Mouse (Mus musculus): ENCODE measurements around the gene Efs. TPM values are rescaled to one million over a fixed set of nuclear protein-coding genes. Genes with fewer than 3 reads are reported as not detected.
A peak's percentile ranks its signal among the peaks of the same experiment; 100 is the strongest.

Efs gene
- polyA plus RNA-seq, 1 experiment from 2014 or later, result 11.7 TPM

GRCm38 (mm10) chr14:54935904-54936830, 10.2 kb upstream of the Efs start, which contains the start of gene Cmtm5:
TSS of gene Cmtm5 (plus strand) at chr14:54936261.
- H3K4me3 ChIP-seq (ENCODE audit: low read depth, low read length), result no peak within 1 kb of the TSS
- peak within 1 kb of the TSS; percentile 53 for H3K27ac ChIP-seq (ENCODE audit: low read length)
- no peaks in the 10 kb centered on the region for H3K36me3 ChIP-seq (ENCODE audit: control insufficient read depth, insufficient read depth, low read length)
- ATAC-seq, result peak; percentile 66
- peak within 1 kb of the TSS; percentile 15; the same call in 1 of the 2 replicates for H3K4me2 ChIP-seq (ENCODE audit: low read length)
- no peaks in the 10 kb centered on the region for H3K4me1 ChIP-seq (ENCODE audit: control insufficient read depth, insufficient read depth, low read length)
- H3K27me3 ChIP-seq (ENCODE audit: control insufficient read depth, insufficient read depth, low read depth, low read length), result no peaks in the 10 kb centered on the region
- no peaks in the 10 kb centered on the region for H3K9me3 ChIP-seq (replicated peaks; ENCODE audit: control insufficient read depth, low read length, poor library complexity, severe bottlenecking)
- peak within 1 kb of the TSS; percentile 2; the same call in 1 of the 2 replicates for H3K9ac ChIP-seq (ENCODE audit: low read depth, low read length)
- WGBS, result 28% methylated on average over 8 of the region's 8 CpGs

- H3K9ac ChIP-seq (ENCODE audit: low read depth, low read length), result no peak within 1 kb of the TSS
- H3K27ac ChIP-seq (ENCODE audit: low read length), result no peak within 1 kb of the TSS
- H3K27me3 ChIP-seq (ENCODE audit: control insufficient read depth, insufficient read depth, low read depth, low read length), result no peaks in the 10 kb centered on the region
- peaks cover 6% of the 10 kb centered on the region; the same call in 1 of the 2 replicates for H3K4me1 ChIP-seq (ENCODE audit: control insufficient read depth, insufficient read depth, low read length)
- no peaks in the 10 kb centered on the region for H3K9me3 ChIP-seq (replicated peaks; ENCODE audit: control insufficient read depth, low read length, poor library complexity, severe bottlenecking)
- no peak within 1 kb of the TSS for H3K4me3 ChIP-seq (ENCODE audit: low read depth, low read length)
- ATAC-seq, result no peak
- no peaks in the 10 kb centered on the region for H3K36me3 ChIP-seq (ENCODE audit: control insufficient read depth, insufficient read depth, low read length)
- WGBS, result 37% methylated on average over 6 of the region's 6 CpGs
- H3K4me2 ChIP-seq (ENCODE audit: low read length), result no peak within 1 kb of the TSS
Measured at GRCm38 (mm10) chr14:54932645-54933150, 6.8 kb upstream of the Efs start, which contains the start of gene Il25. TSS of gene Il25 (plus strand) at chr14:54932695.

GRCm38 (mm10) chr14:54930431-54930830, 4.5 kb upstream of the Efs start:
- ATAC-seq, result no peak
- H3K36me3 ChIP-seq (ENCODE audit: control insufficient read depth, insufficient read depth, low read length), result no peaks in the 10 kb centered on the region
- H3K27me3 ChIP-seq (ENCODE audit: control insufficient read depth, insufficient read depth, low read depth, low read length), result no peaks in the 10 kb centered on the region
- H3K9me3 ChIP-seq (replicated peaks; ENCODE audit: control insufficient read depth, low read length, poor library complexity, severe bottlenecking), result no peaks in the 10 kb centered on the region
- no peak overlapping the region for H3K27ac ChIP-seq (ENCODE audit: low read length)
- H3K4me1 ChIP-seq (ENCODE audit: control insufficient read depth, insufficient read depth, low read length), result peaks cover 21% of the 10 kb centered on the region
- H3K4me2 ChIP-seq (ENCODE audit: low read length), result no peak overlapping the region
- H3K4me3 ChIP-seq (ENCODE audit: low read depth, low read length), result no peak overlapping the region
- H3K9ac ChIP-seq (ENCODE audit: low read depth, low read length), result no peak overlapping the region
- 22% methylated on average over 2 of the region's 2 CpGs for WGBS

- H3K4me3 ChIP-seq (ENCODE audit: low read depth, low read length), result no peak overlapping the region
- H3K4me1 ChIP-seq (ENCODE audit: control insufficient read depth, insufficient read depth, low read length), result peaks cover 25% of the 10 kb centered on the region
- 87% methylated on average over 5 of the region's 5 CpGs for WGBS
- H3K27me3 ChIP-seq (ENCODE audit: control insufficient read depth, insufficient read depth, low read depth, low read length), result no peaks in the 10 kb centered on the region
- H3K27ac ChIP-seq (ENCODE audit: low read length), result no peak overlapping the region
- H3K9ac ChIP-seq (ENCODE audit: low read depth, low read length), result no peak overlapping the region
- no peak for ATAC-seq
- H3K36me3 ChIP-seq (ENCODE audit: control insufficient read depth, insufficient read depth, low read length), result no peaks in the 10 kb centered on the region
- no peaks in the 10 kb centered on the region for H3K9me3 ChIP-seq (replicated peaks; ENCODE audit: control insufficient read depth, low read length, poor library complexity, severe bottlenecking)
- H3K4me2 ChIP-seq (ENCODE audit: low read length), result no peak overlapping the region
Measured at GRCm38 (mm10) chr14:54929801-54930200, 3.9 kb upstream of the Efs start.

GRCm38 (mm10) chr14:54927296-54927695, 1.4 kb upstream of the Efs start:
- Histone ChIP-seq H3K4me3 (ENCODE audit: low read depth, low read length) (no peak overlapping the region; the same call in 1 of the 2 replicates), H3K9me3 (replicated peaks; ENCODE audit: control insufficient read depth, low read length, poor library complexity, severe bottlenecking) (no peaks in the 10 kb centered on the region), H3K4me1 (ENCODE audit: control insufficient read depth, insufficient read depth, low read length) (peaks cover 26% of the 10 kb centered on the region), H3K27me3 (ENCODE audit: control insufficient read depth, insufficient read depth, low read depth, low read length) (no peaks in the 10 kb centered on the region), H3K4me2 (ENCODE audit: low read length) (peak overlapping the region; percentile 95), H3K27ac (ENCODE audit: low read length) (peak overlapping the region; percentile 87), H3K9ac (ENCODE audit: low read depth, low read length) (peak overlapping the region; percentile 79), H3K36me3 (ENCODE audit: control insufficient read depth, insufficient read depth, low read length) (no peaks in the 10 kb centered on the region)
- 17% methylated on average over 7 of the region's 7 CpGs for WGBS
- ATAC-seq, result no peak

DNA sequence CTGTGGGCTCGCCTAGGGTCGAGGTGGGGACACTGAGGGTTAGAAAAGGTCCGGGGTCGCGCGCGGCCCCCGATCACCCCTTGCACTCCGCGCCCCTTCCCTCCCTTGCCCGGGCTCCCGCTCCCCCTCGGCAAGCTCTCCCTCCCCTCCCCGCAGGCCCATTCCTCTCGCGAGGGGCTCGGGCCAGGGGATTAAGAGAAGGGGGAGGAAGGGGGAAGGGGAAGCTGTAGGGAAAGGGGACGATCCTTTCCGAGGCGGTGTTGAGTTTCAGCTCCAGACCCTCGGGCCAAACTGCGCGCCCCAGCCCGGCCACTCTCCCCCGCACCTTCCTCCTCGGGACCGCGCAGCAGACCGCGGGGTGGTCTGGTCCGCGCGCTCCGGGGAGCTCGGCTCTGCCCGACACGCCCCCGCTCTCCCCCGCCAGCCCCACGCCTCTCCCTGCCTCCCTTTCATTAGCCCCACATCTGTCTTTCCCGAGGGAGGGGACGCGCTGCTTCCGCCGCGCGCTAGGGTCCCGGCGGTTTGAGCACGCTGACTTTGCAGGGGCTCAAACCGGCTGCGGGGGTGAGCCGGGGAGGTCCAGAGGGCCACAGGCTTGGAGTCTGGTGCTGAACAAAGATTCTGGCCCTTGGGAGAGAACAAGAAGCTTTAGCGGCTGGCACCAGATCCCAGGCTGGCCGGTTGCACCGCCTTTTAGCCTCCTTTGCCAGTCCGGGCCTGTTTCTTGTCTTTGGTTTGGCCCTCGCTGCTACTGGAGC, 654 bp upstream of the Efs start:
- Histone ChIP-seq H3K36me3 (ENCODE audit: control insufficient read depth, insufficient read depth, low read length) (no peaks in the 10 kb centered on the region), H3K27ac (ENCODE audit: low read length) (peak overlapping the region; percentile 87), H3K9me3 (replicated peaks; ENCODE audit: control insufficient read depth, low read length, poor library complexity, severe bottlenecking) (no peaks in the 10 kb centered on the region), H3K4me2 (ENCODE audit: low read length) (peak overlapping the region; percentile 95), H3K9ac (ENCODE audit: low read depth, low read length) (peak overlapping the region; percentile 79), H3K4me1 (ENCODE audit: control insufficient read depth, insufficient read depth, low read length) (peaks cover 26% of the 10 kb centered on the region), H3K27me3 (ENCODE audit: control insufficient read depth, insufficient read depth, low read depth, low read length) (no peaks in the 10 kb centered on the region), H3K4me3 (ENCODE audit: low read depth, low read length) (peak overlapping the region; percentile 54)
- under 1% methylated on average over 34 of the region's 58 CpGs for WGBS
- ATAC-seq, result peak; percentile 63

DNA sequence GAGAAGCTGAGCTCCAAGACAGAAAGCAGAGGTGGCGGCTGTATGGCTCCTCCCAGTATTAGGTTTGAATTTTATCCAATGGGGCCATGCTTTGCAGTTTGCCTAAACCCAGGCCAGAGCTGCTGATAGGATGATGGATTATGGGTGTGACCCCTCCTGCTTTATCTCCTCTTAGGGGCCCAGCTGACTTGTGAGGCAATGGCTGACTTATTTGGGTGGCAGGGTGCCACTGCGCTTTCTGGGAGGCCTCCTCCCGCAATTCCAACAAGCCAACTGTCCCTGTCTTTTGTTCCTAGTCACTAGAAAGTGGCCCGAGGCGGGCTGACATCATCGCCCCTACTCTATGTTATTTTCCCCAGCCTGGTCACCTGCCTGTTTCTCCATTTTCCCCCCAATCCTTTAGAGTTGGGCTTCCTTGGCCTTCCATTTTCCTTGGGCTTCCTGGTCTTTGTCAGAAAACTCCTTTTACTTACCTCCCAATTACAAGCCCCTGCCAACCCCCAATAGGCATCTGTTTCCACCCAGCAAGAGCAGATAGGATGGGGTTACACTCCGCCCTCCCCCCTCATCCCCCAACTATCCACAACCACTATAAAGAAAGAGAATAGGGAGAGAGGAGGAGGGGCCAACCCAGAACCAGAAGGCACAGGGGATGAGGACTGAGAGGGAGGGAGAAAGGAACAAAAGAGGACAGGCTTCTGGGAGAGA, 1.1 kb downstream of the Efs start:
- 18% methylated on average over 7 of the region's 7 CpGs for WGBS
- H3K27me3 ChIP-seq (ENCODE audit: control insufficient read depth, insufficient read depth, low read depth, low read length), result no peaks in the 10 kb centered on the region
- H3K4me3 ChIP-seq (ENCODE audit: low read depth, low read length), result peak overlapping the region; percentile 54
- H3K4me1 ChIP-seq (ENCODE audit: control insufficient read depth, insufficient read depth, low read length), result peaks cover 20% of the 10 kb centered on the region
- H3K9me3 ChIP-seq (replicated peaks; ENCODE audit: control insufficient read depth, low read length, poor library complexity, severe bottlenecking), result no peaks in the 10 kb centered on the region
- peak overlapping the region; percentile 12; the same call in 1 of the 2 replicates for H3K9ac ChIP-seq (ENCODE audit: low read depth, low read length)
- peak overlapping the region; percentile 95 for H3K4me2 ChIP-seq (ENCODE audit: low read length)
- ATAC-seq, result peak; percentile 47
- H3K27ac ChIP-seq (ENCODE audit: low read length), result peak overlapping the region; percentile 87
- peaks cover 5% of the 10 kb centered on the region for H3K36me3 ChIP-seq (ENCODE audit: control insufficient read depth, insufficient read depth, low read length)

DNA sequence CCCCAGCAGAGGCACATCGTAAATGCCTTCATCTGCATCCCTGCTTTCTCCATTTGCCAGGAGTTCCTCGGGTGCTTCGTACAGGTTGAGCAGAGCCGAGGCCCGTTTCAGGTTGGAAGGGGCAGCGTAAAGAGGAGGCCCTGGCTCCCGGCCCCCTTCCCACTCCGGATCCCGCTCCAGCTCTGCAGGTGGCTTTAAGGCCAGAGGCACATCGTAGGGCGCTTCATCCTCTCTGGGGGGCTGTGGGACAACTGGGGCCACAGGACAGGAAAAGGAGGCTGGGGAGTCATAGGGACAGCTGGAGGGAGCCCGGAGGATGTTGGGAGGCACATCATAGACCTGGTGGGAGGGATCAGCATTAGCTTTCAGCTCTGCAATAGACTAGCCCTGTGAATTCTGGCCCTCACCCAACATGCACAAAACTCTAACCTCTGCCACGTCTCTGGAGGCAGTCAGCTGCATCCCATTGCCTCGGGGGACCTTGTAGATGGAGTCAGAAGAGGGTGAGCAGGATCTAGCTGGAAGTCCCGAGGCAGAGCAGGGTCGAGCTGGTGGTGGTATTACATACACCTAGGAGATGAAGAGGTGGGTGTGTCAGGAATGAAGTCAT, 5.7 kb downstream of the Efs start:
- Histone ChIP-seq H3K36me3 (ENCODE audit: control insufficient read depth, insufficient read depth, low read length) (peaks cover 5% of the 10 kb centered on the region), H3K4me1 (ENCODE audit: control insufficient read depth, insufficient read depth, low read length) (peaks cover 4% of the 10 kb centered on the region), H3K4me2 (ENCODE audit: low read length) (no peak overlapping the region), H3K4me3 (ENCODE audit: low read depth, low read length) (no peak overlapping the region), H3K27me3 (ENCODE audit: control insufficient read depth, insufficient read depth, low read depth, low read length) (no peaks in the 10 kb centered on the region), H3K9ac (ENCODE audit: low read depth, low read length) (no peak overlapping the region), H3K9me3 (replicated peaks; ENCODE audit: control insufficient read depth, low read length, poor library complexity, severe bottlenecking) (no peaks in the 10 kb centered on the region), H3K27ac (ENCODE audit: low read length) (no peak overlapping the region)
- 96% methylated on average over 15 of the region's 16 CpGs for WGBS
- no peak for ATAC-seq
